Mouse (Mus musculus) hindbrain, postnatal 0 days (tissue): ENCODE results near the gene Gbf1. TPM values are rescaled to one million over a fixed set of nuclear protein-coding genes. Genes with fewer than 3 reads are reported as not detected.
"Not testable (repeated sequence)": the region's sequence is repeated elsewhere in the genome, so short reads cannot be mapped to it uniquely, and the experiment has no call there.

Experiments
- ATAC-seq: fragments of 200-750 bp; cut with Nextera tagmentation; 2 replicates; pipeline ENCODE4 v1.8.0; 2017; ENCODE audit warnings: mild to moderate bottlenecking, moderate TSS enrichment, moderate library complexity
- DNase-seq: peaks from one replicate; pipeline ENCODE4 v3.0.0-alpha.2; 2015; ENCODE audit warnings: low spot score
- H3K27ac ChIP-seq: fragments of 300-500 bp; sonication (generic); 2 replicates; pipeline ENCODE4 v1.5.1; 2014; ENCODE audit warnings: mild to moderate bottlenecking
- H3K27me3 ChIP-seq: fragments of 300-500 bp; sonication (generic); 2 replicates; pipeline ENCODE4 v1.6.1; 2014; ENCODE audit warnings: low read length, mixed read lengths; ENCODE audit not compliant: insufficient read depth
- H3K36me3 ChIP-seq: fragments of 300-500 bp; sonication (generic); 2 replicates; pipeline ENCODE4 v1.6.1; 2014; ENCODE audit warnings: low read length, mixed read lengths; ENCODE audit not compliant: insufficient read depth
- H3K4me1 ChIP-seq: fragments of 300-500 bp; sonication (generic); 2 replicates; pipeline ENCODE4 v1.6.1; 2014; ENCODE audit warnings: antibody characterized with exemption, low read length, mixed read lengths; ENCODE audit not compliant: insufficient read depth
- H3K4me2 ChIP-seq: fragments of 300-500 bp; sonication (generic); 2 replicates; pipeline ENCODE4 v1.6.1; 2014; ENCODE audit warnings: low read depth, mild to moderate bottlenecking, low read length, moderate library complexity, mixed read lengths
- H3K4me3 ChIP-seq: fragments of 300-500 bp; sonication (generic); 2 replicates; pipeline ENCODE4 v1.5.1; 2014; ENCODE audit warnings: low read length
- H3K9ac ChIP-seq: fragments of 300-500 bp; sonication (generic); replicated peaks from 2 replicates; pipeline ENCODE4 v1.6.1; 2014; ENCODE audit warnings: mild to moderate bottlenecking, low read length, moderate library complexity, mixed read lengths
- H3K9me3 ChIP-seq: fragments of 300-500 bp; sonication (generic); 2 replicates; pipeline ENCODE4 v1.6.1; 2016; ENCODE audit warnings: low read length, mixed read lengths
- CTCF ChIP-seq: IDR thresholded peaks from 2 replicates; pipeline ENCODE4 v1.5.1; 2016; ENCODE audit warnings: antibody characterized with exemption, control low read depth, low read depth
- WGBS: fragments of 180-500 bp; shearing (Covaris S2); extraction: QIAGEN DNeasy Blood & Tissue Kit; methylation state at CpG from one replicate; pipeline ENCODE4 v1.1.7; 2014; 5-methylcytosine and 5-hydroxymethylcytosine counted together
- polyA plus RNA-seq: library from polyadenylated mRNA; unstranded; fragments of >200 nt; fragmentation: Nextera tagmentation; extraction: Ambion mirVana; gene quantifications from 2 replicates; pipeline ENCODE4 v1.2.1, GENCODE M21; 2015
- total RNA-seq: library from RNA; depleted of rRNA; stranded (reverse); fragments of >200 nt; gene quantifications from 2 replicates; pipeline ENCODE4 v1.2.3, GENCODE M21; 2014

Gene Gbf1
- total and polyA plus RNA-seq, 2 experiments from 2014 or later, result 52.0 to 63.7 TPM

- Histone ChIP-seq H3K9ac (no peak overlapping the region), H3K4me2 (no peak overlapping the region), H3K27ac (no peak overlapping the region), H3K4me1 (no peaks in the 10 kb centered on the region), H3K36me3 (no peaks in the 10 kb centered on the region), H3K4me3 (no peak overlapping the region), H3K9me3 (no peaks in the 10 kb centered on the region), H3K27me3 (no peaks in the 10 kb centered on the region)
- 88% methylated on average over 3 of the region's 3 CpGs for WGBS
- no peak for DNase-seq
- ATAC-seq, result no peak
- no peak for TF ChIP-seq CTCF
Measured at GRCm38 (mm10) chr19:46119458-46119857, 32.9 kb upstream of the Gbf1 start.

- Histone ChIP-seq H3K9ac (no peak overlapping the region), H3K4me1 (no peaks in the 10 kb centered on the region), H3K9me3 (no peaks in the 10 kb centered on the region), H3K27me3 (no peaks in the 10 kb centered on the region), H3K36me3 (no peaks in the 10 kb centered on the region), H3K4me3 (no peak overlapping the region), H3K27ac (no peak overlapping the region), H3K4me2 (no peak overlapping the region)
- no peak for TF ChIP-seq CTCF
- DNase-seq (no peak), ATAC-seq (no peak)
- 82% methylated on average over 6 of the region's 6 CpGs for WGBS
Measured at GRCm38 (mm10) chr19:46120872-46121271, 31.4 kb upstream of the Gbf1 start.

- Histone ChIP-seq H3K9me3 (no peaks in the 10 kb centered on the region), H3K27me3 (no peaks in the 10 kb centered on the region), H3K4me2 (no peak overlapping the region), H3K9ac (no peak overlapping the region), H3K4me1 (no peaks in the 10 kb centered on the region), H3K36me3 (no peaks in the 10 kb centered on the region), H3K4me3 (no peak overlapping the region), H3K27ac (no peak overlapping the region)
- ATAC-seq (no peak), DNase-seq (no peak)
- 82% methylated on average over 3 of the region's 3 CpGs for WGBS
- no peak for TF ChIP-seq CTCF
Measured at GRCm38 (mm10) chr19:46123876-46124275, 28.4 kb upstream of the Gbf1 start.

- Histone ChIP-seq H3K36me3 (no peaks in the 10 kb centered on the region), H3K4me2 (no peak overlapping the region), H3K4me1 (no peaks in the 10 kb centered on the region), H3K27ac (no peak overlapping the region), H3K27me3 (no peaks in the 10 kb centered on the region), H3K9ac (no peak overlapping the region), H3K9me3 (no peaks in the 10 kb centered on the region), H3K4me3 (no peak overlapping the region)
- no peak for TF ChIP-seq CTCF
- no peak for ATAC-seq
- no peak for DNase-seq
Measured at GRCm38 (mm10) chr19:46124651-46125050, 27.7 kb upstream of the Gbf1 start.

- ATAC-seq, result no peak
- 86% methylated on average over 4 of the region's 4 CpGs for WGBS
- DNase-seq, result no peak
Measured at GRCm38 (mm10) chr19:46126301-46126700, 26.0 kb upstream of the Gbf1 start.

GRCm38 (mm10) chr19:46129737-46130136 is 22.6 kb upstream of the Gbf1 start:
- WGBS, result 79% methylated on average over 6 of the region's 6 CpGs
- not testable (repeated sequence) for ATAC-seq, H3K9ac ChIP-seq, H3K36me3 ChIP-seq, H3K9me3 ChIP-seq, H3K27ac ChIP-seq, H3K4me1 ChIP-seq, H3K4me2 ChIP-seq, DNase-seq, H3K4me3 ChIP-seq
- H3K27me3 ChIP-seq, result peaks cover 22% of the 10 kb centered on the region

More at GRCm38 (mm10) chr19:46126301-46126700, 26.0 kb upstream of the Gbf1 start:
- H3K27me3 ChIP-seq, result no peaks in the 10 kb centered on the region
- H3K36me3 ChIP-seq, result no peaks in the 10 kb centered on the region
- TF ChIP-seq CTCF, result no peak
- H3K4me3 ChIP-seq, result no peak overlapping the region
- no peak overlapping the region for H3K9ac ChIP-seq
- no peak overlapping the region for H3K4me2 ChIP-seq
- H3K4me1 ChIP-seq, result no peaks in the 10 kb centered on the region
- no peak overlapping the region for H3K27ac ChIP-seq
- no peaks in the 10 kb centered on the region for H3K9me3 ChIP-seq

- peak overlapping the region; percentile 26 for H3K4me3 ChIP-seq
- peak overlapping the region; percentile 50; the same call in 1 of the 2 replicates for H3K4me2 ChIP-seq
- WGBS, result 9% methylated on average over 8 of the region's 8 CpGs
- no peak for TF ChIP-seq CTCF
- no peaks in the 10 kb centered on the region for H3K9me3 ChIP-seq
- peaks cover 11% of the 10 kb centered on the region; the same call in 1 of the 2 replicates for H3K4me1 ChIP-seq
- ATAC-seq (no peak), DNase-seq (no peak)
- H3K9ac ChIP-seq, result no peak overlapping the region
- no peak overlapping the region for H3K27ac ChIP-seq
- peaks cover 25% of the 10 kb centered on the region for H3K27me3 ChIP-seq
- no peaks in the 10 kb centered on the region for H3K36me3 ChIP-seq
Measured at GRCm38 (mm10) chr19:46131283-46131682, 21.0 kb upstream of the Gbf1 start.
